Mouse (Mus musculus) mature B cell (primary cell): ENCODE data around the gene Arsa.
"Not testable (repeated sequence)": the region's sequence is repeated elsewhere in the genome, so short reads cannot be mapped to it uniquely, and the experiment has no call there.

ENCODE experiments used
- in situ Hi-C: fragments of 300-500 bp; cut with MboI; formaldehyde crosslinking; loops from 2 replicates; pipeline ENCODE4 v1.14.3; 2019

Gene Arsa

GRCm38 (mm10) chr15:89454857-89455256 lies 22.4 kb downstream of the Arsa start:
- in situ Hi-C loops = no loop called here

GRCm38 (mm10) chr15:89453865-89454478 lies 23.3 kb downstream of the Arsa start, which contains the start of gene Mapk8ip2:
Mapk8ip2 (plus strand) TSS chr15:89453913.
- in situ Hi-C loops = no loop called here

GRCm38 (mm10) chr15:89452906-89453864 lies 24.0 kb downstream of the Arsa start:
- in situ Hi-C loops = no loop called here

GRCm38 (mm10) chr15:89442486-89443070 lies 34.6 kb downstream of the Arsa start:
- in situ Hi-C loops = no loop called here

- in situ Hi-C loops = no loop called here
Measured at GRCm38 (mm10) chr15:89435878-89436277, 41.3 kb downstream of the Arsa start.

- in situ Hi-C loops = no loop called here
Measured at GRCm38 (mm10) chr15:89434136-89434535, 43.1 kb downstream of the Arsa start.

- in situ Hi-C loops = no loop called here
Measured at GRCm38 (mm10) chr15:89432946-89433345, 44.3 kb downstream of the Arsa start.

GRCm38 (mm10) chr15:89431806-89432205 lies 45.4 kb downstream of the Arsa start:
- in situ Hi-C loops = no loop called here

GRCm38 (mm10) chr15:89431271-89431670 lies 46.0 kb downstream of the Arsa start:
- in situ Hi-C loops = no loop called here

- in situ Hi-C loops = not testable (repeated sequence)
Measured at GRCm38 (mm10) chr15:89430771-89431170, 46.5 kb downstream of the Arsa start.

GRCm38 (mm10) chr15:89430341-89430740 lies 46.9 kb downstream of the Arsa start:
- in situ Hi-C loops = no loop called here

GRCm38 (mm10) chr15:89429352-89430221 lies 47.6 kb downstream of the Arsa start, which contains the start of the genes C730034F03Rik, Gm44502 and Chkb:
C730034F03Rik (plus strand) TSS chr15:89429589.
Gm44502 (minus strand) TSS chr15:89429696.
Chkb (minus strand) TSS chr15:89429908.
- in situ Hi-C loops = no loop called here

- in situ Hi-C loops = no loop called here
Measured at GRCm38 (mm10) chr15:89428821-89429351, 48.3 kb downstream of the Arsa start.

GRCm38 (mm10) chr15:89428136-89428790 lies 49.0 kb downstream of the Arsa start:
- in situ Hi-C loops = no loop called here

- in situ Hi-C loops = no loop called here
Measured at GRCm38 (mm10) chr15:89426716-89427115, 50.5 kb downstream of the Arsa start.

GRCm38 (mm10) chr15:89425711-89426121 lies 51.5 kb downstream of the Arsa start, which contains the start of gene Cpt1b:
Cpt1b (minus strand) TSS chr15:89425863.
- in situ Hi-C loops = no loop called here

- in situ Hi-C loops = no loop called here
Measured at GRCm38 (mm10) chr15:89424621-89425020, 52.6 kb downstream of the Arsa start.
